Mouse (Mus musculus): ENCODE data around the gene Galntl6. TPM values are rescaled to one million over a fixed set of nuclear protein-coding genes. Genes with fewer than 3 reads are reported as not detected.
"Not testable (repeated sequence)": the region's sequence is repeated elsewhere in the genome, so short reads cannot be mapped to it uniquely, and the experiment has no call there.

The Galntl6 gene
- polyA plus RNA-seq, 1 experiment: 11.8 TPM

- H3K27ac ChIP-seq (ENCODE audit: insufficient read depth, low read length): no peak overlapping the region
- H3K4me3 ChIP-seq (ENCODE audit: insufficient read depth, low read length): no peak overlapping the region
- no peak for TF ChIP-seq POLR2A (IDR thresholded peaks at IDR 0.05; ENCODE audit: extremely low read depth, insufficient read depth, low read length)
- no peaks in the 10 kb centered on the region for H3K4me1 ChIP-seq (ENCODE audit: control insufficient read depth, insufficient read depth, low read length)
Observed at GRCm38 (mm10) chr8:58534631-58535030, 377.8 kb downstream of the Galntl6 start.

GRCm38 (mm10) chr8:58523443-58523842, 389.0 kb downstream of the Galntl6 start:
- Histone ChIP-seq H3K4me1 (ENCODE audit: control insufficient read depth, insufficient read depth, low read length) (no peaks in the 10 kb centered on the region; the same call in 1 of the 2 replicates), H3K4me3 (ENCODE audit: insufficient read depth, low read length) (no peak overlapping the region), H3K27ac (ENCODE audit: insufficient read depth, low read length) (no peak overlapping the region)
- TF ChIP-seq POLR2A (IDR thresholded peaks at IDR 0.05; ENCODE audit: extremely low read depth, insufficient read depth, low read length) (no peak), CTCF (IDR thresholded peaks at IDR 0.05; ENCODE audit: extremely low read depth, insufficient read depth, low read length) (no peak)

- H3K4me1 ChIP-seq (ENCODE audit: control insufficient read depth, insufficient read depth, low read length): no peaks in the 10 kb centered on the region; the same call in 1 of the 2 replicates
- H3K4me3 ChIP-seq (ENCODE audit: insufficient read depth, low read length): no peak overlapping the region
- no peak overlapping the region for H3K27ac ChIP-seq (ENCODE audit: insufficient read depth, low read length)
- TF ChIP-seq POLR2A (IDR thresholded peaks at IDR 0.05; ENCODE audit: extremely low read depth, insufficient read depth, low read length) (no peak), CTCF (IDR thresholded peaks at IDR 0.05; ENCODE audit: extremely low read depth, insufficient read depth, low read length) (no peak)
Observed at GRCm38 (mm10) chr8:58521932-58522331, 390.5 kb downstream of the Galntl6 start.

- H3K4me3 ChIP-seq (ENCODE audit: insufficient read depth, low read length): no peak overlapping the region
- TF ChIP-seq CTCF (IDR thresholded peaks at IDR 0.05; ENCODE audit: extremely low read depth, insufficient read depth, low read length) (no peak), POLR2A (IDR thresholded peaks at IDR 0.05; ENCODE audit: extremely low read depth, insufficient read depth, low read length) (no peak)
- no peak overlapping the region for H3K27ac ChIP-seq (ENCODE audit: insufficient read depth, low read length)
- H3K4me1 ChIP-seq (ENCODE audit: control insufficient read depth, insufficient read depth, low read length): no peaks in the 10 kb centered on the region
Observed at GRCm38 (mm10) chr8:58510516-58510915, 401.9 kb downstream of the Galntl6 start.

- TF ChIP-seq CTCF (IDR thresholded peaks at IDR 0.05; ENCODE audit: extremely low read depth, insufficient read depth, low read length) (no peak), POLR2A (IDR thresholded peaks at IDR 0.05; ENCODE audit: extremely low read depth, insufficient read depth, low read length) (no peak)
- H3K4me1 ChIP-seq (ENCODE audit: control insufficient read depth, insufficient read depth, low read length): no peaks in the 10 kb centered on the region
- H3K27ac ChIP-seq (ENCODE audit: insufficient read depth, low read length): no peak overlapping the region
- H3K4me3 ChIP-seq (ENCODE audit: insufficient read depth, low read length): no peak overlapping the region
Observed at GRCm38 (mm10) chr8:58509051-58509450, 403.4 kb downstream of the Galntl6 start.

GRCm38 (mm10) chr8:58487099-58487498, 425.3 kb downstream of the Galntl6 start:
- no peak for TF ChIP-seq POLR2A (IDR thresholded peaks at IDR 0.05; ENCODE audit: extremely low read depth, insufficient read depth, low read length)
- TF ChIP-seq CTCF (IDR thresholded peaks at IDR 0.05; ENCODE audit: extremely low read depth, insufficient read depth, low read length): no peak
- Histone ChIP-seq H3K4me1 (ENCODE audit: control insufficient read depth, insufficient read depth, low read length) (no peaks in the 10 kb centered on the region), H3K27ac (ENCODE audit: insufficient read depth, low read length) (no peak overlapping the region), H3K4me3 (ENCODE audit: insufficient read depth, low read length) (no peak overlapping the region)

- not testable (repeated sequence) for H3K4me1 ChIP-seq (ENCODE audit: control insufficient read depth, insufficient read depth, low read length); H3K27ac ChIP-seq (ENCODE audit: insufficient read depth, low read length); H3K4me3 ChIP-seq (ENCODE audit: insufficient read depth, low read length)
Observed at GRCm38 (mm10) chr8:58463342-58463741, 449.1 kb downstream of the Galntl6 start.

- Histone ChIP-seq H3K27ac (ENCODE audit: insufficient read depth, low read length) (no peak overlapping the region), H3K4me1 (ENCODE audit: control insufficient read depth, insufficient read depth, low read length) (no peaks in the 10 kb centered on the region), H3K4me3 (ENCODE audit: insufficient read depth, low read length) (no peak overlapping the region)
- TF ChIP-seq POLR2A (IDR thresholded peaks at IDR 0.05; ENCODE audit: extremely low read depth, insufficient read depth, low read length) (no peak), CTCF (IDR thresholded peaks at IDR 0.05; ENCODE audit: extremely low read depth, insufficient read depth, low read length) (no peak)
Observed at GRCm38 (mm10) chr8:58442696-58443095, 469.7 kb downstream of the Galntl6 start.

GRCm38 (mm10) chr8:58418481-58418880, 494.0 kb downstream of the Galntl6 start:
- Histone ChIP-seq H3K4me1 (ENCODE audit: control insufficient read depth, insufficient read depth, low read length) (no peaks in the 10 kb centered on the region), H3K27ac (ENCODE audit: insufficient read depth, low read length) (no peak overlapping the region), H3K4me3 (ENCODE audit: insufficient read depth, low read length) (no peak overlapping the region)
- no peak for TF ChIP-seq CTCF (IDR thresholded peaks at IDR 0.05; ENCODE audit: extremely low read depth, insufficient read depth, low read length)
- TF ChIP-seq POLR2A (IDR thresholded peaks at IDR 0.05; ENCODE audit: extremely low read depth, insufficient read depth, low read length): no peak

GRCm38 (mm10) chr8:58417551-58417950, 494.9 kb downstream of the Galntl6 start:
- Histone ChIP-seq H3K4me3 (ENCODE audit: insufficient read depth, low read length) (no peak overlapping the region), H3K4me1 (ENCODE audit: control insufficient read depth, insufficient read depth, low read length) (no peaks in the 10 kb centered on the region), H3K27ac (ENCODE audit: insufficient read depth, low read length) (no peak overlapping the region)
- TF ChIP-seq POLR2A (IDR thresholded peaks at IDR 0.05; ENCODE audit: extremely low read depth, insufficient read depth, low read length): no peak
- TF ChIP-seq CTCF (IDR thresholded peaks at IDR 0.05; ENCODE audit: extremely low read depth, insufficient read depth, low read length): no peak

- no peak overlapping the region for H3K4me3 ChIP-seq (ENCODE audit: insufficient read depth, low read length)
- no peak overlapping the region for H3K27ac ChIP-seq (ENCODE audit: insufficient read depth, low read length)
- no peaks in the 10 kb centered on the region for H3K4me1 ChIP-seq (ENCODE audit: control insufficient read depth, insufficient read depth, low read length)
- TF ChIP-seq CTCF (IDR thresholded peaks at IDR 0.05; ENCODE audit: extremely low read depth, insufficient read depth, low read length) (no peak), POLR2A (IDR thresholded peaks at IDR 0.05; ENCODE audit: extremely low read depth, insufficient read depth, low read length) (no peak)
Observed at GRCm38 (mm10) chr8:58396500-58396899, 515.9 kb downstream of the Galntl6 start.
